Mouse (Mus musculus): ENCODE data around the gene Cypt2. TPM values are rescaled to one million over a fixed set of nuclear protein-coding genes. Genes with fewer than 3 reads are reported as not detected.
"Not testable (repeated sequence)": the region's sequence is repeated elsewhere in the genome, so short reads cannot be mapped to it uniquely, and the experiment has no call there.

The Cypt2 gene
- polyA plus RNA-seq (2015; fragmentation: Nextera tagmentation; extraction: Ambion mirVana) = not detected in 2 replicates

- not testable (repeated sequence) for H3K4me1 ChIP-seq (ENCODE audit: insufficient read depth); H3K4me2 ChIP-seq (ENCODE audit: low read depth, low read length); DNase-seq; H3K4me3 ChIP-seq (ENCODE audit: low read depth, low read length); H3K9ac ChIP-seq (replicated peaks); H3K36me3 ChIP-seq (replicated peaks; ENCODE audit: insufficient read depth, low read length); ATAC-seq; H3K27ac ChIP-seq (ENCODE audit: low read depth); H3K9me3 ChIP-seq (ENCODE audit: low read length); H3K27me3 ChIP-seq (ENCODE audit: insufficient read depth, low read length)
- WGBS (ENCODE audit: insufficient replicate concordance) = 82% methylated on average over 4 of the region's 4 CpGs
Measured at GRCm38 (mm10) chrX:105499472-105499871, at the start of gene Cypt2. Gene Cypt2, plus strand, starts transcription at chrX:105499772.

- no peaks in the 10 kb centered on the region for H3K36me3 ChIP-seq (replicated peaks; ENCODE audit: insufficient read depth, low read length)
- H3K4me1 ChIP-seq (ENCODE audit: insufficient read depth) = no peaks in the 10 kb centered on the region
- H3K9ac ChIP-seq (replicated peaks) = no peak overlapping the region
- H3K27me3 ChIP-seq (ENCODE audit: insufficient read depth, low read length) = no peaks in the 10 kb centered on the region
- no peak overlapping the region for H3K4me3 ChIP-seq (ENCODE audit: low read depth, low read length)
- no peak for DNase-seq
- no peaks in the 10 kb centered on the region for H3K9me3 ChIP-seq (ENCODE audit: low read length)
- 82% methylated on average over 6 of the region's 6 CpGs for WGBS (ENCODE audit: insufficient replicate concordance)
- no peak overlapping the region for H3K4me2 ChIP-seq (ENCODE audit: low read depth, low read length)
- ATAC-seq = no peak
- TF ChIP-seq EP300 (IDR thresholded peaks at IDR 0.05; ENCODE audit: low read depth) = no peak
- no peak for TF ChIP-seq CTCF (IDR thresholded peaks at IDR 0.05; ENCODE audit: low read depth)
- no peak overlapping the region for H3K27ac ChIP-seq (ENCODE audit: low read depth)
Measured at GRCm38 (mm10) chrX:105546234-105546633, 46.7 kb downstream of the Cypt2 start.
